Mouse (Mus musculus) limb, embryonic 14.5 days (tissue): Measurements from ENCODE around the gene Klhl3. TPM values are rescaled to one million over a fixed set of nuclear protein-coding genes. Genes with fewer than 3 reads are reported as not detected.
A peak's percentile ranks its signal among the peaks of the same experiment; 100 is the strongest.

Experiments used
- ATAC-seq: fragments of 200-750 bp; cut with Nextera tagmentation; 2 replicates; pipeline ENCODE4 v1.8.0; 2017; ENCODE audit warnings: low read depth, moderate number of reproducible peaks, moderate TSS enrichment; ENCODE audit not compliant: low FRiP score
- DNase-seq: peaks from one replicate; pipeline ENCODE4 v3.0.0-alpha.2; 2015; ENCODE audit warnings: low spot score
- H3K27ac ChIP-seq: fragments of 300-500 bp; sonication (generic); replicated peaks from 2 replicates; pipeline ENCODE4 v1.5.1; 2014; ENCODE audit warnings: low read depth, mild to moderate bottlenecking, low read length, moderate library complexity, mixed read lengths
- H3K27me3 ChIP-seq: fragments of 300-500 bp; sonication (generic); 2 replicates; pipeline ENCODE4 v1.6.1; 2014; ENCODE audit warnings: low read length, mixed read lengths; ENCODE audit not compliant: control insufficient read depth, insufficient read depth
- H3K36me3 ChIP-seq: fragments of 300-500 bp; sonication (generic); 2 replicates; pipeline ENCODE4 v1.6.1; 2014; ENCODE audit warnings: mild to moderate bottlenecking, low read length, moderate library complexity, mixed read lengths; ENCODE audit not compliant: control insufficient read depth, insufficient read depth
- H3K4me1 ChIP-seq: fragments of 300-500 bp; sonication (generic); 2 replicates; pipeline ENCODE4 v1.6.1; 2014; ENCODE audit warnings: antibody characterized with exemption, low read length, mixed read lengths; ENCODE audit not compliant: control insufficient read depth, insufficient read depth
- H3K4me2 ChIP-seq: fragments of 300-500 bp; sonication (generic); replicated peaks from 2 replicates; pipeline ENCODE4 v1.6.1; 2014; ENCODE audit warnings: low read depth, mild to moderate bottlenecking, low read length, moderate library complexity; ENCODE audit not compliant: severe bottlenecking
- H3K4me3 ChIP-seq: fragments of 300-500 bp; sonication (generic); replicated peaks from 2 replicates; pipeline ENCODE4 v1.5.1; 2014; ENCODE audit warnings: low read length
- H3K9ac ChIP-seq: fragments of 300-500 bp; sonication (generic); 2 replicates; pipeline ENCODE4 v1.6.1; 2014; ENCODE audit warnings: mild to moderate bottlenecking, low read depth, low read length, moderate library complexity; ENCODE audit not compliant: severe bottlenecking
- H3K9me3 ChIP-seq: fragments of 300-500 bp; sonication (generic); 2 replicates; pipeline ENCODE4 v1.6.1; 2016; ENCODE audit warnings: low read length; ENCODE audit not compliant: control insufficient read depth
- POLR2A ChIP-seq: fragments of 200-500 bp; IDR thresholded peaks from 2 replicates; pipeline ENCODE4 v1.8.0; 2012; ENCODE audit warnings: inconsistent platforms, mild to moderate bottlenecking, moderate library complexity, borderline replicate concordance; ENCODE audit not compliant: insufficient read depth, insufficient read length; ENCODE audit errors: extremely low read depth
- WGBS: fragments of 180-500 bp; shearing (Covaris S2); extraction: QIAGEN DNeasy Blood & Tissue Kit; methylation state at CpG from one replicate; pipeline ENCODE4 v1.1.7; 2014; 5-methylcytosine and 5-hydroxymethylcytosine counted together
- polyA plus RNA-seq, 2 experiments: library from polyadenylated mRNA; depleted of rRNA in 1 of 2; stranded (reverse) in 1 of 2; unstranded in 1 of 2; fragments of >200 nt; fragmentation: Nextera tagmentation in 1 of 2; extraction: Ambion mirVana in 1 of 2; gene quantifications; 2 replicates each; pipeline versions ENCODE4 v1.2.1 to v1.2.3; 2012 to 2014

Klhl3 gene
- 3.7 and 5.2 TPM in 2 replicates for polyA plus RNA-seq (2012; rRNA removed)
- polyA plus RNA-seq (2014; fragmentation: Nextera tagmentation; extraction: Ambion mirVana), result 3.0 and 3.3 TPM in 2 replicates

GRCm38 (mm10) chr13:58113061-58113900 is at the start of gene Klhl3:
Gene Klhl3 (minus strand): TSS chr13:58113592.
- Histone ChIP-seq H3K36me3 (no peaks in the 10 kb centered on the region), H3K9ac (peak within 1 kb of the TSS; percentile 65), H3K4me3 (peak within 1 kb of the TSS; percentile 50), H3K27me3 (no peaks in the 10 kb centered on the region), H3K27ac (peak within 1 kb of the TSS; percentile 77), H3K4me1 (peaks cover 19% of the 10 kb centered on the region), H3K4me2 (peak within 1 kb of the TSS; percentile 88), H3K9me3 (no peaks in the 10 kb centered on the region)
- TF ChIP-seq POLR2A, result peak; percentile 10; the same call in 1 of the 2 replicates
- ATAC-seq (peak; percentile 85), DNase-seq (peak; percentile 71)
- 2% methylated on average over 35 of the region's 35 CpGs for WGBS

GRCm38 (mm10) chr13:58160761-58161160 is 47.4 kb upstream of the Klhl3 start:
- peaks cover 3% of the 10 kb centered on the region for H3K4me1 ChIP-seq
- DNase-seq (no peak), ATAC-seq (no peak)
- no peaks in the 10 kb centered on the region for H3K9me3 ChIP-seq
- H3K4me3 ChIP-seq, result no peak overlapping the region
- H3K4me2 ChIP-seq, result no peak overlapping the region
- no peaks in the 10 kb centered on the region for H3K27me3 ChIP-seq
- 97% methylated on average over 15 of the region's 15 CpGs for whole genome bisulfite sequencing
- no peak overlapping the region for H3K9ac ChIP-seq
- TF ChIP-seq POLR2A, result no peak
- H3K36me3 ChIP-seq, result peaks cover 27% of the 10 kb centered on the region
- no peak overlapping the region for H3K27ac ChIP-seq

- WGBS, result 10% methylated on average over 16 of the region's 16 CpGs
- Histone ChIP-seq H3K4me3 (peak overlapping the region; percentile 80), H3K9ac (peak overlapping the region; percentile 78), H3K9me3 (no peaks in the 10 kb centered on the region), H3K36me3 (peaks cover 21% of the 10 kb centered on the region), H3K27ac (peak overlapping the region; percentile 43; the same call in 1 of the 2 replicates), H3K4me2 (peak overlapping the region; percentile 95), H3K4me1 (peaks cover 3% of the 10 kb centered on the region), H3K27me3 (no peaks in the 10 kb centered on the region)
- TF ChIP-seq POLR2A, result no peak
- ATAC-seq, result peak; percentile 62; the same call in 1 of the 2 replicates
- DNase-seq, result peak; percentile 86
These were observed 44.9 kb upstream of the Klhl3 start for GRCm38 (mm10) chr13:58158099-58158912.

GRCm38 (mm10) chr13:58157447-58158098 is 44.2 kb upstream of the Klhl3 start, which contains the start of gene Idnk:
Gene Idnk (plus strand): TSS chr13:58157649.
- Histone ChIP-seq H3K4me1 (peaks cover 3% of the 10 kb centered on the region), H3K27me3 (no peaks in the 10 kb centered on the region), H3K9me3 (no peaks in the 10 kb centered on the region), H3K36me3 (peaks cover 17% of the 10 kb centered on the region), H3K9ac (peak within 1 kb of the TSS; percentile 78), H3K4me3 (peak within 1 kb of the TSS; percentile 80), H3K27ac (peak within 1 kb of the TSS; percentile 55), H3K4me2 (peak within 1 kb of the TSS; percentile 95)
- DNase-seq (peak; percentile 71), ATAC-seq (peak; percentile 90)
- WGBS, result 1% methylated on average over 27 of the region's 30 CpGs
- TF ChIP-seq POLR2A, result peak; percentile 68; the same call in 1 of the 2 replicates
